Mouse (Mus musculus): Measurements from ENCODE around the gene Aoc1.

- TF ChIP-seq POLR2A (IDR thresholded peaks at IDR 0.05; ENCODE audit: extremely low read depth, insufficient read depth, low read length) (no peak), CTCF (IDR thresholded peaks at IDR 0.05; ENCODE audit: low read depth, low read length) (no peak)
These were observed 27.6 kb upstream of the Aoc1 start for GRCm38 (mm10) chr6:48845086-48845485.
